Mouse (Mus musculus) C2C12 (cell line): Measurements from ENCODE around the gene Taar7b.

Source experiments
- CTCF ChIP-seq: IDR thresholded peaks from one replicate; pipeline ENCODE4 v1.5.1; 2011; ENCODE audit not compliant: control insufficient read depth, insufficient read depth, insufficient read length
- MAX ChIP-seq: IDR thresholded peaks from one replicate; pipeline ENCODE4 v1.6.1; 2011; ENCODE audit warnings: mild to moderate bottlenecking, control low read depth
- MYOD1 ChIP-seq: IDR thresholded peaks from one replicate; pipeline ENCODE4 v1.6.1; 2011; ENCODE audit warnings: low read depth; ENCODE audit not compliant: control insufficient read depth, insufficient read length
- USF1 ChIP-seq: IDR thresholded peaks from one replicate; pipeline ENCODE4 v1.6.1; 2011; ENCODE audit warnings: low read depth, mild to moderate bottlenecking, control low read depth, moderate library complexity

DNA sequence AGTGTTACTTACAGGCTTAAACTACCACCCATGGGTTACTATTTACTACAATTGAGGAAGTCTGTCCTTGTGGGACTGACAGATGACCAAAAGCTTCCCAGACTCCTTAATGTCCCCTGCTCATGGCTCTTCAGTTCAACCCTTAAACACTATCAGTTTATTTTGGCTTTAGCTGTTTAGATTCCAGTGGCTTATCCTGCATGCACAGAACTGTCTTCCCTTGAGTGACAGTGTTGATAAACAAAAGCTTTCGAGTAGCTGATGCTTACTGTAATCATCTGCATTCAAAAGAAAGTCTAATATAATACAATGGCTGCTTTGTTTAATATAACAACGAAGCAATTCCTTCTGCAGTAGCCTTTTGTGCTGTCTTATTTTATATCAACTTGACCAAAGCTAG is 7.3 kb downstream of the Taar7b start:
- TF ChIP-seq CTCF (no peak), USF1 (no peak), MAX (no peak), MYOD1 (no peak)
